Mouse (Mus musculus): ENCODE data around the gene Hcst. TPM values are rescaled to one million over a fixed set of nuclear protein-coding genes. Genes with fewer than 3 reads are reported as not detected.

The Hcst gene
- total and polyA plus RNA-seq, 3 experiments, result 11.8 to 11.9 (median 11.8) TPM

- no peak overlapping the region for H3K4me2 ChIP-seq (ENCODE audit: insufficient read depth, low read depth, poor library complexity, severe bottlenecking)
- H3K9me3 ChIP-seq (replicated peaks; ENCODE audit: low read length), result no peaks in the 10 kb centered on the region
- H3K36me3 ChIP-seq (replicated peaks in 1 of 2; ENCODE audit: control insufficient read depth in 1 of 2, insufficient read depth in 1 of 2, low read length in 1 of 2), result peaks cover 0 to under 1% of the 10 kb centered on the region in 2 experiments
- peaks cover 10 to 22% of the 10 kb centered on the region in 2 experiments for H3K4me1 ChIP-seq (ENCODE audit: control insufficient read depth in 1 of 2, insufficient read depth in 2 of 2)
- DNase-seq (ENCODE audit: extremely low read depth), result no peak
- dilution Hi-C loops (cut with MboI; ENCODE audit: extremely low pct_ligation_motif_present, extremely low pct_unique_long_range_greater_than_20kb, low sequenced_read_pairs) (no loop called here), in situ Hi-C loops (cut with MboI; ENCODE audit: low pct_ligation_motif_present, low pct_unique_long_range_greater_than_20kb, low sequenced_read_pairs) (no loop called here)
- H3K4me3 ChIP-seq (replicated peaks in 1 of 3; ENCODE audit: low read depth in 2 of 3, low read length in 2 of 3, poor library complexity in 1 of 3), result no peak overlapping the region
- no peaks in the 10 kb centered on the region for H3K79me2 ChIP-seq (replicated peaks; ENCODE audit: control insufficient read depth, extremely low read depth, insufficient read depth, poor library complexity, severe bottlenecking)
- H3K27ac ChIP-seq (ENCODE audit: insufficient read depth, low read depth), result no peak overlapping the region
- no peak for TF ChIP-seq NELFE (IDR thresholded peaks at IDR 0.05; ENCODE audit: low read depth, low read length)
- no peak for TF ChIP-seq ZKSCAN1 (IDR thresholded peaks at IDR 0.05; ENCODE audit: borderline replicate concordance, low read depth, low read length)
- no peak for TF ChIP-seq RCOR1 (conservative IDR thresholded peaks at IDR 0.05; ENCODE audit: low read depth, low read length)
- no peak for TF ChIP-seq UBTF (IDR thresholded peaks at IDR 0.05; ENCODE audit: low read depth, low read length)
- peak; percentile 83 for TF ChIP-seq ZNF384 (IDR thresholded peaks at IDR 0.05; ENCODE audit: low read depth, low read length)
- peak; percentile 62; the same call in 1 of the 2 replicates for TF ChIP-seq SIN3A (IDR thresholded peaks at IDR 0.05; ENCODE audit: low read length)
- TF ChIP-seq JUND (conservative IDR thresholded peaks at IDR 0.05; ENCODE audit: low read depth, low read length), result no peak
- TF ChIP-seq EP300 (IDR thresholded peaks at IDR 0.05; ENCODE audit: low read length), result no peak
- TF ChIP-seq HCFC1 (IDR thresholded peaks at IDR 0.05; ENCODE audit: low read depth, low read length), result no peak
- TF ChIP-seq MXI1 (IDR thresholded peaks at IDR 0.05; ENCODE audit: low read depth, low read length), result 0 out of 2 replicates have a peak, but pooled peaks have one; percentile 40
- TF ChIP-seq BHLHE40 (IDR thresholded peaks at IDR 0.05; ENCODE audit: low read depth, low read length), result no peak
- no peak for TF ChIP-seq MYC (IDR thresholded peaks at IDR 0.05; ENCODE audit: low read depth, low read length)
- no peak overlapping the region for H3K9ac ChIP-seq (ENCODE audit: insufficient read depth, low read depth)
- H3K27me3 ChIP-seq (replicated peaks), result peaks cover 49% of the 10 kb centered on the region
Measured at GRCm38 (mm10) chr7:30434238-30434637, 14.6 kb upstream of the Hcst start.

GRCm38 (mm10) chr7:30431793-30432192, 12.1 kb upstream of the Hcst start:
- dilution Hi-C loops (cut with MboI; ENCODE audit: extremely low pct_ligation_motif_present, extremely low pct_unique_long_range_greater_than_20kb, low sequenced_read_pairs), result no loop called here
- Histone ChIP-seq H3K4me2 (ENCODE audit: insufficient read depth, low read depth, poor library complexity, severe bottlenecking) (no peak overlapping the region), H3K4me3 (replicated peaks in 1 of 3; ENCODE audit: low read depth in 2 of 3, low read length in 2 of 3, poor library complexity in 1 of 3) (no peak overlapping the region), H3K36me3 (replicated peaks in 1 of 2; ENCODE audit: control insufficient read depth in 1 of 2, insufficient read depth in 1 of 2, low read length in 1 of 2) (peaks cover 19 to 25% of the 10 kb centered on the region in 2 experiments), H3K9me3 (replicated peaks; ENCODE audit: low read length) (no peaks in the 10 kb centered on the region), H3K27me3 (replicated peaks) (peaks cover 28% of the 10 kb centered on the region), H3K9ac (ENCODE audit: insufficient read depth, low read depth) (no peak overlapping the region), H3K79me2 (replicated peaks; ENCODE audit: control insufficient read depth, extremely low read depth, insufficient read depth, poor library complexity, severe bottlenecking) (no peaks in the 10 kb centered on the region), H3K4me1 (ENCODE audit: control insufficient read depth in 1 of 2, insufficient read depth in 2 of 2) (peaks cover 10 to 45% of the 10 kb centered on the region in 2 experiments), H3K27ac (ENCODE audit: insufficient read depth, low read depth) (no peak overlapping the region)
- TF ChIP-seq EP300 (IDR thresholded peaks at IDR 0.05; ENCODE audit: low read length) (no peak), ELF1 (IDR thresholded peaks at IDR 0.05; ENCODE audit: low read depth, low read length) (0 out of 2 replicates have a peak, but pooled peaks have one; percentile 21), SMC3 (IDR thresholded peaks at IDR 0.05; ENCODE audit: low read depth, low read length) (peak; percentile 97), MYC (IDR thresholded peaks at IDR 0.05; ENCODE audit: low read depth, low read length) (peak; percentile 61; the same call in 1 of the 2 replicates), RAD21 (IDR thresholded peaks at IDR 0.05; ENCODE audit: low read depth, low read length) (peak; percentile 87), JUN (IDR thresholded peaks at IDR 0.05; ENCODE audit: insufficient read depth, low read depth, low read length) (no peak), TBP (conservative IDR thresholded peaks at IDR 0.05; ENCODE audit: low read depth, low read length) (no peak), IRF4 (IDR thresholded peaks at IDR 0.05; ENCODE audit: low read depth, low read length) (no peak; the same call in 1 of the 2 replicates), ZNF384 (IDR thresholded peaks at IDR 0.05; ENCODE audit: low read depth, low read length) (no peak), ZC3H11A (IDR thresholded peaks at IDR 0.05; ENCODE audit: low read depth, low read length) (peak; percentile 89), NRF1 (IDR thresholded peaks at IDR 0.05; ENCODE audit: low read depth, low read length) (no peak), HCFC1 (IDR thresholded peaks at IDR 0.05; ENCODE audit: low read depth, low read length) (peak; percentile 69), CTCF (conservative IDR thresholded peaks at IDR 0.05 in 1 of 2, IDR thresholded peaks at IDR 0.05 in 1 of 2; ENCODE audit: low read depth in 2 of 2, low read length in 2 of 2) (peak in 1 of 2 experiments; percentile 91; a peak in 2 of 4 replicates), MAZ (IDR thresholded peaks at IDR 0.05; ENCODE audit: low read depth, low read length) (peak; percentile 98), SIN3A (IDR thresholded peaks at IDR 0.05; ENCODE audit: low read length) (peak; percentile 49; the same call in 1 of the 2 replicates), BHLHE40 (IDR thresholded peaks at IDR 0.05; ENCODE audit: low read depth, low read length) (0 out of 2 replicates have a peak, but pooled peaks have one; percentile 44), E2F4 (IDR thresholded peaks at IDR 0.05; ENCODE audit: insufficient replicate concordance, low read depth, low read length) (no peak), POLR2AphosphoS2 (IDR thresholded peaks at IDR 0.05; ENCODE audit: low read depth, low read length) (no peak), MXI1 (IDR thresholded peaks at IDR 0.05; ENCODE audit: low read depth, low read length) (peak; percentile 38; the same call in 1 of the 2 replicates), USF2 (conservative IDR thresholded peaks at IDR 0.05; ENCODE audit: low read depth, low read length) (no peak), UBTF (IDR thresholded peaks at IDR 0.05; ENCODE audit: low read depth, low read length) (no peak), MAX (IDR thresholded peaks at IDR 0.05; ENCODE audit: low read length) (no peak), POLR2A (IDR thresholded peaks at IDR 0.05; ENCODE audit: low read depth, low read length) (no peak)
- in situ Hi-C loops (cut with MboI; ENCODE audit: low pct_ligation_motif_present, low pct_unique_long_range_greater_than_20kb, low sequenced_read_pairs), result no loop called here
- DNase-seq (ENCODE audit: extremely low read depth), result peak; percentile 72
